Mouse (Mus musculus): ENCODE measurements around the gene Ebpl.
A peak's percentile ranks its signal among the peaks of the same experiment; 100 is the strongest.

Gene Ebpl

DNA sequence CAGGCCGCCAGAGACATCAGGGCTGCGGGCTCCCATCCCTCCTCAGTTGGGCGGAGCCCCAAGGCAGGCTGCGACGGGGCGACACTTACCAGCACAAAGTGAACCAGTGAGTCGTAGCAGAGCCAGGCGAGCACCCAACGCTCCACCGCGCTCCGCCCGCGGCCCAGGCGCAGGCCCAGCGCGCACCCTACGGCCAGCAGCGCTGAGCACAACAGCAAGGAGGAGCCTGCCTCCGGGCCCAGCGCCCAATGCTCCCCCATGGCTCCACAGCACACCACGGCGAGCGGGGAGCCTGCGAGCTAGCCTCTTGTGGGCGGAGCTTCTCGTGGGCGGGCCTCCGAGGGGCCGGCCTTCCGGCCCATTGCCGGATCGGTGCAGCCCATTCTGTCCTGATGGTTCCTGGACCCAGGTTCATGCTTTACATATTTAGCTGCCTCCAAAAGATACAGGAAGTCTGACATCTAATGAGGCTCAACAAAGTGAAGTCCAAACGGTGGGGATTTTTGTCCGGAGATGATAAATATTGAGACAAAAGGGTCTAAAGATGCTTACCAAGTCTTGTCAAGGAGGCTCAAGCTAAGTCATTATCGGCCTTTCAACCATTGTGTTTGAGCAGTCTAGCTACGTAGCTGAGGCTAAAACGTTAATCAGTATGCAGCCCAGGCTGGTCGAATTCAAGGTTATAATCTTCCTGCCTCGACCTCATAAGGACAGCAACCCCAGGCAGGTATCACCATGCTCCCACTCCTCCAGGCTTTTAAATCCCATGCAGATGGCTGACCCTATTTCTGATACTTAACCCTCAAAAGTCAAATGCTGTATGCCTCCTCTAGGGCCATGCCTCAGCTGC, at the start of gene Ebpl:
Gene Ebpl (minus strand): TSS at position 309 of the 850 bp plus-strand sequence.
- DNase-seq (ENCODE audit: low spot score in 2 of 2): peak; percentile 76 to 83

DNA sequence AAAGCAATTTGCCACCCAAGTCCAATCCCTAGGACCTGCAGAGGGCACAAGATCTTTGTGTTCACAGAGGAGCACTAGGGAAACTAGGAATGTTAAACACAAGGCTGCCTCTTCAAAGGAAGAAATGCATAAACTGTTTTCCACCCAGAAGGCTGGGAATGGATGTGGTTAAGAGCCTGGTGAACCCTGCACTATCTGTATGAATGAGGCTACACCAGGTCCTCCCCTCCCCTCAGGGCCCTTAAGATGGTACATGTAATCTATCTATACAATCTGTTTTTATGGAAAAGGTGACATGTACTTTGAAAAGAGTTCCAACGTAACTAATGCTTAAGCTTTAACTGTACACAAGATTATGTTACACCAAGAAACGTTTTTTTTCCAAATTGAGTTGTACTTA, 49.8 kb upstream of the Ebpl start:
- no peak for DNase-seq (ENCODE audit: low spot score in 2 of 2)

DNA sequence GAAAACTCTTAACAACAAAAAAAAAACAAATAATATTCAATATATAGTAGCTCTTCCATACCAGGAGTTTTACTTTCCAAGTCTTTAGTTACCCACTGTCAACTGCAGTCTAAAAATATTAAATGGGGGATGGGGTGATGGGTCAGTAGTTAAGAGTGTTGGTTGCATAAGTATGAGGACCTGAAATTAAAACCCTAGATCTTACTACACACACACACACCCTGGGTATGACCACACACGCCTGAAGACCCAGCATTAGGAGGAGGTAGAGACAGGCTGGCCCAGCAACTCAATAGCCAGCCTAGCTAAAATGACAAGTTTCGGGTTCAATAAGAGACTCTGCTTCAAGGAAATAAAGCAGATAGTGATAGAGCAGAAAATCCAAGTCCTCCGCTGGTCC, 46.8 kb upstream of the Ebpl start:
- no peak for DNase-seq (ENCODE audit: low spot score in 2 of 2)

DNA sequence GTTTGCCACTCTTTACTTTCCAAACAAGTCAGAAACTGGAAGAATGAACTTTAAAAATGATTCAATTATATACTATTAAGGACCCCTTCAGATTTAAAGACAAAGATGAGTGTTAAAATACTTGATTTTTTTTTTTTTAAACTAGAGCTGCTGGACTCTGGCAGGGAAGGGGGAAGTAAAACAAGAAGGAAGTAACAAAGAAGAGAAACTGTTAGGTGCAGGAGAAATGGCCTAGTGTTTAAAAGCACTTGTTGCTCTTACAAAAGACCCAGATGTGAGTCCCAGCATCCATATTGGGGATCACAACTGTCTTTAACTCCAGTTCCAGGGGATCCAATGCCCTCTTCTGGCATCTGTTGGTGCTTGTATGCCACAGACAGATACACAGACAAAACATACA, 45.5 kb upstream of the Ebpl start:
- no peak for DNase-seq (ENCODE audit: low spot score in 2 of 2)

DNA sequence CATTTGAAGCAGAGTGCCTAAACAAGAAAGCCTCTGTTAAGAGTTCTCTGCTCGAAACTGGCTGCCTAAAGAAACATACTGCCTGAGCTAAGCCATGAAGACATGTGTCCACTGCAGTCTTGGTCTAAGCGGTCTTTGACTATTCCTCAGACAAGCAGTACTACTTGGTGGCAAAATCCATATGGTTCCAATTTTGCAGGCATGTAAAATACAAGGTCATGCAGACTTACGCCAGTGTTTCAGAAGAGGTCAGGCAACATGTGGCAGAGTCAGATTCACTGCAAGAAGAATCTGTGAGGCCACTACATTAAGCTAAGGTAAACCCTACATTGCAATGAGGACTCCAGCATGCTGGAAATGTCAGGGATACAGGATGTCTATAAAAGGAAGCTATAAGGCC, 44.7 kb upstream of the Ebpl start:
- no peak for DNase-seq (ENCODE audit: low spot score in 2 of 2)

DNA sequence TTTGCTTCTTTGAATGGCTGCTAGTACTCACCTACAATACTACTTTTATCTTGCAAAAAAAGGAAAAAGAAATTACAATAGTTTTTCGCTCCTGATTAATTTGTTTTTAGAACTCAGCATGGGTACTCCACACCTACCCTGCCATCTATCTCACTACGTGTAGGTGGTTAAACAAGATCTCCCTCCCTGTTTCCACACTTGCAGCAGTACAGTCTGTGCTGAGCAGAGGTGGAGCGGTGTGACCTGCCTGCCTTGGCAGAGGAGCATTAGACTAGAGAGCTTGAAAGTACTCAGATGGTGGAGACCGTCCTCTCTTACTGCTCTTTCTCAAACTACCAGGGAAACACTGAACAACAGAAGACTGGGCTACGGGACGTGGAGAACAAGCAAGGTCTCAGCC, 34.5 kb upstream of the Ebpl start:
- DNase-seq (ENCODE audit: low spot score in 2 of 2): no peak

DNA sequence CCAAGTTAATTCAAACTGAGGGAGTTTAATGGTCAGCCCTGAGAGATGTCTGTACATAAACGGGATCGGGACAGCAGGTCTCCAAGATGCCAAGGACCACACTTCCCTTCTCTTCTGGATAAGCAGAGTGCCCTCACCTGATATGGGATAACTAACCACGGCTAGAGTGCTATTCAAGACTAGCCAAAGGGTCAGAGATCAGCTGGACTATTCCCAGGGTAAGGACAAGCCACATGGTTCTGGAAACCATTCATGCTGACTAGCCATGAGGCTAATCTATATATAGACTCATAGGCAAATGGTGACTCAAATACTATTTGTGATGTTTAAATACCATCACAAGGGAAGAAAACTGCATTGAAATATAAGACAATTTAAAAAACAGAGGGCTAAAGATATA, 30.3 kb upstream of the Ebpl start:
- no peak for DNase-seq (ENCODE audit: low spot score in 2 of 2)

DNA sequence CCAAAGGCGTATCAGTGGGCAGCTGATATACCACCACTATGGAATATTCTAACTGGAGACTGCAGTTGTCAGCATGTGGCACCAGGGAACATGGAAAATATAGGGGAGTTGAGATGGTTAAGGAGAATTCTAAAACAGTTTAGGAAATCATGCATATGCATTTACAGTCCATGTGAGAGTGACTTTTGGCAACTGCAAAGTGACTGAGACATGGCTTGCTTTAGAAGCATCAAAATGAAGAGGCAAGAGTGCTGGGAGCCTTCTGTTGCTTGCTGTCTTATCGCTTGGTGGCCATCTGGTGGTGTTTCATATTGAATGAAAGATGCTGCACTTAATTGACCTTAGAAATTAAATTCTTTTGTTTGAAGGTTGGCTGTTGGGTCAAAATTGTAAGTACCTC, 7.1 kb upstream of the Ebpl start:
- DNase-seq (ENCODE audit: low spot score in 2 of 2): no peak

DNA sequence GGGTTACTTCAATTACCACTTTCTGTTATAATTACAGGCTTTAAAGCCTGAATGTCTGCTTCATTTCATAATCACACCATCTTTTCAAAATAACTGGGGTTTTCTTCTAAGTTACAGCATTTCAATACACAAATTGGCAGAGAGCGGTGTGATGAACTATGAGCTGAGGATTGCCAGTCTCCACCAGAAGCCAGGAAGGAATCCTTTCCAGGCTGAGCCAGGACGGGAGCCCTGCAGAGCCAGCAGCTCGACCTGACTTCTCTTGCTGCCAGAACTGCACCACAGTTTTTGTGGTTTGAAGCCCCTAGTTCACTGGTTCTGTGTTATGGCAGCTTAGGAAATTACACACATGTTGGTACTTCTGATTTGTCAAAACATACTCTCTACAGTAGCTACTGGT, 4.4 kb upstream of the Ebpl start:
- no peak for DNase-seq (ENCODE audit: low spot score in 2 of 2)

DNA sequence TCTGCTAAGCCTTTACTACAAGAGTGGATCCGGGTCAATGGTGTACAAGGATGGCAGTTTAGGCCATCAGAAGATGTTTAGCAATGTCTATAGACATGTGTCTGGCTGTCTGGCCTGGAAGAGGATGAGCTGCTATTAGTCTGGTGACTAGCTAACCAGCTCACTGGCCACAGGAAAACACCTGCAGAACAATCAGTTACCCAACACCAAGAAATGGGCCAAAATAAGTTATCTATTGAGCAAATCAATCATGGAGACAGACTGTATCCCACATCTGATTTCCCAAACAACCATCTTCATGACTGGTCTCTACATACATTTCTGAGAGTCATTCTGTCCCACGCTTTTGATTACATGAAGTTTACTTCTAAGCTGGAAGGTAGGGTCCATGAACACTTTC, 3.5 kb upstream of the Ebpl start:
- no peak for DNase-seq (ENCODE audit: low spot score in 2 of 2)

DNA sequence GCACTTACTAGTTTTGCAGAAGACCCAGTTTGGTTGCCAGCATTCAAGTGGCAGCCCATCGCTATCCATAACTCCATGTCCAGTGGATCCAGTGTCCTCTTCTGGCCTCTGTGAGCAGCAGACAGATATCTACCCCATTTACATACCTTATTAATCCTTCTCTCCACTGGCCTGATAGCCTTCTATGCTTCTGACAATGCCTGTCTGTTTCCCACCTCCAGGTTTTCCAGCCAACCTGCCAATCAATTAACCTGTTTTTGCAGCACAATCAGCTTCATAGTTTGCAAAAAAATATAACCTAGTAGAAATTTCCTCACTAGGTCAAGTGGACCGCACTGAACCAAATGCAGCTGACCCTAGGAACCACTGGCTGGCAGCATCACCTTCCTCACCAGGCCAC, 2.0 kb upstream of the Ebpl start:
- no peak for DNase-seq (ENCODE audit: low spot score in 2 of 2)

DNA sequence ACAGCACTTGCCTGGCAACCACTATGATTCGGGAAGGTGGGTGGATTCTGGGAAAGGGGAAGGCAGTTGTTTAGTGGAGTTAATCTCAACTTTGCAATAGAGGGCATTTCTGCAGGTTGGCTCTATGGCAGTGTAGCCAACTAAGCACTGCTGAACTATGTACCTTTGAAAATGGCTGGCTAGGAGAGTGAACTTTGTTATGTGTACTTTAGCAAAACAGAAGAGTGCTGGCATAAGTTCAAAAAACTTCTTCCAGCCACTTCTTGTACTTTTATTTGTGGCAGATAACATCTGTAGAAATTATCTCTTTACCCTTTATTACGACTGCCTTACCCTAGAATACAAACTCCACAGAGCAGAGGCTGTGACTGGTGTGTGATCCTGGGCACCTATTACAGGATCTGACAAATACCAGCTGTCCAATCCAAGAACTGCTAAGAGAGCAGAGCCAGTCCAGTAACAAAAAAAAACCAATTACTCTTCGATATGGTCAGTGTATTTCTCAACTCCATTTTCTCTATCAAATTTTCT, 807 bp upstream of the Ebpl start:
- no peak for DNase-seq (ENCODE audit: low spot score in 2 of 2)

DNA sequence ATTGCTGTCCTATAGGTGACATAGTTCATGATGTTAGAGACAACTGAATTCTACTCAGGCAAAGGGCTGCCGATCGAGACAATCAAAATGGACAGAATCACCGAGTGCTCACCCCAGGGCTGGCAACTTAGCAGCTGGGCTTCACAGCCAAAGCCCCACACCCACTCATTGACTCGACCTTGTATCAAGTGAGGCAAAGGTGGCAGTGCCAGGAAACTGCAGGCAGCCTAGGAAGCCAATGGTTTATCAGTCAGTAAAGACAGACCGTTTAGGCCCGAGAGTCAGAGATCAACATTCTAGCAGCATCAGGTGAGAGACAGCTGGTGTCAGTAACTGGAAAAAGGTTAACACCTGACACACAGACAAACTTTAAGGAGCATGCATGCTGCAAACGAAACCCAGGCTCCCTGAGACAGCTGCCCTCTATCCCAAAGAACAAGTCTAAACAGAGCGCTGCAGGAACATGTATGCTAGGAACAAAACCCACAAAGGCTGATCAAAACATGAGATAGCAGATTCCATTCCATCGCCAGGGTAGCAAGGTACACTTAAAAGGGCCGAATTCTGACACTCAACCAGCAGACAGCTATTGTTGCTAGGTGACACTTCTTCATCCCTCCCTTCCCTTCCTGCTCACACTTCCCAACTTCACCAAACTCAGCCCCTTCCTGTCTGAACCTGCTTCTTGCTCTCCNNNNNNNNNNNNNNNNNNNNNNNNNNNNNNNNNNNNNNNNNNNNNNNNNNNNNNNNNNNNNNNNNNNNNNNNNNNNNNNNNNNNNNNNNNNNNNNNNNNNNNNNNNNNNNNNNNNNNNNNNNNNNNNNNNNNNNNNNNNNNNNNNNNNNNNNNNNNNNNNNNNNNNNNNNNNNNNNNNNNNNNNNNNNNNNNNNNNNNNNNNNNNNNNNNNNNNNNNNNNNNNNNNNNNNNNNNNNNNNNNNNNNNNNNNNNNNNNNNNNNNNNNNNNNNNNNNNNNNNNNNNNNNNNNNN, 5.7 kb downstream of the Ebpl start:
- DNase-seq (ENCODE audit: low spot score in 2 of 2): no peak

DNA sequence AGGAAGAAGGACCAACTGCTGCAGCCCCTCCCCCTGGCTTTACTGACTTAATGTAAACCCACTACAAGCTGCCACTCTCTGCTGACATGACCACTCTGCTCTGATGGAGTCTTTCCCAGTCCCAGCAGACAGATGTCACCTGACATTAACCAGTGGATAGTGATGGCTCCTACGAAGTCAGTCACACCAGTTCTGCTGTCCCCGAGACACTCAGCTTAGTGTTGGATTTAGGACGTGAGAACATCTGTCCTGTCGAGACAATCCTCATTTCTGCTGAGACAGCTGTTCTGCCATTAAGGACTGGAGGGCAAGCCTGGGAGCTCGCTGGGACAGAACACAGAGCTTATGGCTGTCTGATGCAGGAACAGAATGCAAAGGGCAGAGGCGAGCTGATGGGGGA, 9.4 kb downstream of the Ebpl start:
- DNase-seq (ENCODE audit: low spot score in 2 of 2): no peak

DNA sequence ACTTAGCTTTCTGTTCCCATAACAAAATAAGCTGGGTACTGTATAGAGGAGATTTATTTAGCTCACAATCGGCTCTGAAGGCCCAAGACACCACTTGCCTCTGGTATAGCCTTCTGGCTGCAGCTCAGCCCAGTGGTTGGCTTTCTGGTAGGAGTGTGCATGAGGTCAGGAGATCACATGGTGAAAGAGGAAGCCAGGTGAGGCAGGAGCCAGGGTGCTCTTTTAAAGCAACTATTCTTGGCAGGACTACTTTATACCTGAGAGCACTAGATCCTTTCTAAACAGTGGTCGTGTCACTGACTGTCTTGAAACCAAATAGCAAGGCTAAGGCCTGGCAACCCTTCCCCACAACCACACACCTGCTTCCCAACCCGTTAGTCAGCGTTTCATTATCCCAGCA, 10.4 kb downstream of the Ebpl start:
- DNase-seq (ENCODE audit: low spot score in 2 of 2): no peak

DNA sequence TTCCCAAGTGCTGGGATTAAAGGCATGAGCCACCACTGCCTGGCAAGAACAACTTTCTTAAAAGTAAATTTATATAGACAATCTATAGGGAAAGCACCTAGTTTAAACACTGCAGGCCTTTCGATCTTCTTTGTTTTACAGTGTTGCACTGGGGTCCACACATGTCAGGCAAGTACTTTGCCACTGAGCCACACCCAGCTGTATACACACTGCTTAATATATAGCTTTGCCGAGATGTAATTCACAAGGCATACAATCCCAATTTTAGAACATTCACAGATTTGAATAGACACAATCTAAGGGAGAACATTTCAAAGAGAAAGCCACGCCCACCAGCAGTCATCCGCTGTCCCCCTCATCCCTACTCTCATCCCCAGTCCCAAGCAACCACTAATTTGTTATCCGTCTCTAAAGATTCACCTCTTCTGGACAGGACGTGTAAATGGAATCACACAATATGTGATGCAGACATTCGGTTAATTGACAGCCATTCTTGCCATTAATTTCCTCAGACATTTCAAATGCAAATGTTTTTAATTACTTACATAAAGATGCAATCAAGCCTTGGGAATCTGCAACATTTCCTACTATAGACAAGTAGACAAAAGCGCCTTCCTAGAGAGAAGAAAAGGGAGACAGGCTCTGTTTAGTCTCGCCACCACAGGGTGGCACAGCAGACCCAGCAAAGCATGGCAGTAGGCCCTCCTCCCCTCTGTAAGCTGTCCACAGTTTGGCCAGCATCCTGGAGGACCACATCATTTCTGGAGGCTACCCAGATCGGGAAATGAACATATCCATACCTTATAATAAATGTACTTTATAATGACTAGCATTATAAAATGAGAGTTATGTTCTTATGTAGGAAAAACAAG, 13.2 kb downstream of the Ebpl start:
- no peak for DNase-seq (ENCODE audit: low spot score in 2 of 2)

DNA sequence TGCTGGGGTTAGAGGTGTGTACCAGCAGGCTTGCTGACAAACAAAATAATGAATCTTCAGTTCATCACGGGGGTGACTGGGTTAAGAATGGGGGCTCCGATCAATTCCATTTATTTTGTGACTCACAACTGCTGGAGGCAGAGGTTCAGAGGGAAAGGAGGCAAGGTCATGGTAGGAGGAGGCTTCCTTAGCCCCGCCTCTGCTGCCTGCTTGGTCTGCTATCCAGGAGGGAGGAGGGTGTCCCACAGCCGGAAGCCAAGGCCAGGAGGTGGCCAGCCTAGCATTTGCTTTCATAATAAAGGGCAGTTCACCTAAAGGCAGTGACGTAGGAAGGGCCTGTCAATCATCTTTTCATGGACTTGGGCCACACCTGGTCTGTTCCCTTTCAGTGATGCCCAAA, 15.6 kb downstream of the Ebpl start:
- DNase-seq (ENCODE audit: low spot score in 2 of 2): no peak

DNA sequence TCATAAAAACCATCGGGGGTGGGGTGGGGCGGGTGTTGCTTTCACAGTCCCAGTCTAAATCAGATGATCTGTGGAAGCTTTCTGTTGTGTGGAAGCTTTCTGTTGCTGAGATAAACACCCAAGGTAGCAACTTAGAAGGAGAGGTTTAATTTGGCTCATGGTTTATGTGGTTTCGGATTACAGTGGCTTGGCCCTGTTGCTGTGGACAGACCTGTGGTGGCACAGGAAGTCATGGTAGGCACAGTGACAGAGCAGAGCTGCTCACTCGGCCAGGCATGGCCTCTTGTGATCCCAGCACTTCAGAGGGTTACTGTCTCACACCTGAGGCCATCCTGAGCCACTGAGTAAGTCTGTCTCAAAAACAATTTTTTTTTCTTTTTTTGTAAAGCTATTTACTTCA, 20.9 kb downstream of the Ebpl start:
- DNase-seq (ENCODE audit: low spot score in 2 of 2): peak; percentile 11 to 39

DNA sequence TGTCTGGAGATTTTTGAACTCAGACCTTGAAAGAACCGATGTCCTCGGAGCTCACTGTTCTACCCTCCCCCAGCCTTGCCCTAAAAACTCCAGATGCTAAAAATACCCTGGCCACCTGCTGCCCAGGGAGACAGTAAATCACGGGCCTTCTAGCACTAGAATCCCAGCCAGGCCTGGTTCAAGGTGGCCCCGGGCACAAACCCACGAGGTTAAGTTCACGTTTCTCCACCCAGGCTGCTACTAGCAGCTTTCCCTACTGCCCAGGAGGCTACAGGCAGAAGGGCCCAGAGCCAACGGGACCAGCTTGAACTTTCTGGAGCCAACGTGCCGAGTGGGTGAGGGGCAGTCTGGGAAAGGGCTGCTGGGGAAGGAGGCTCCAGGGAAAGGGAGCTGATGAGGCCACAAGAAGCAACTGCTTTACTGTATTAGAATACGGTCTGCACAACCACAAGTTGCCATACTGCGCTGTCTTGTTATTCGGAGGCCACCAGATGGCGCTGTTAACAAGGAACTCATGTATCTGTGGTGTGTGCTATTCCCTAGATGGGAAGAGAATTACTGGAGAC, 29.2 kb downstream of the Ebpl start:
- DNase-seq (ENCODE audit: low spot score in 2 of 2): peak; percentile 42 to 62

DNA sequence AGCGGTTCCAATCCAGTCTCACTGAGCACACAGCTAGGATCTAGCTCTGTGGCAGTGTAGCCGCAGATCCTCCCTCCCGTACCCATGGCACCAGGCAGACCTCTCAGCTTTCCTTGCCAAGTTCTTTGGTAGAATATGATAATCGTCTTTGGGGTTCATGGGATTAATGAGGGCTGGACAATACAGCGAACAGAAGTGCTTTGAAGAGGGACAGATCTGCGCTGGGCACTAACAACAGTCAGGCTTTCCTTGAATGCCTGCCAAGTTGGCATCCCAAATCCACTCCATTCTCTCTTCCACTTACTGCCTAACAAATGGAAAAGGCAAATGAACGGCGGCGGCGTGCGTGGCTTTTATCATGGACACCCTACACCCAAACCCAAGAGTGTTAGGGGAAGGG, 29.6 kb downstream of the Ebpl start:
- DNase-seq (ENCODE audit: low spot score in 2 of 2): no peak
